Mouse (Mus musculus) thymus, adult 2 months (tissue): ENCODE data around the gene Nup35. TPM values are rescaled to one million over a fixed set of nuclear protein-coding genes. Genes with fewer than 3 reads are reported as not detected.

ENCODE experiments used
- DNase-seq: peaks from one replicate; pipeline ENCODE4 v3.0.0; 2021
- H3K27ac ChIP-seq: fragments of 200-500 bp; 2 replicates; pipeline ENCODE4 v1.5.1; 2012; ENCODE audit warnings: low read length, control low read depth; ENCODE audit not compliant: control insufficient read depth, insufficient read depth
- H3K27me3 ChIP-seq: fragments of 200-500 bp; 2 replicates; pipeline ENCODE4 v1.6.1; 2012; ENCODE audit warnings: mild to moderate bottlenecking, low read length, moderate library complexity, mixed read lengths; ENCODE audit not compliant: control insufficient read depth, insufficient read depth
- H3K36me3 ChIP-seq: fragments of 200-500 bp; 2 replicates; pipeline ENCODE4 v1.6.1; 2012; ENCODE audit warnings: mild to moderate bottlenecking, low read length, moderate library complexity; ENCODE audit not compliant: control insufficient read depth, insufficient read depth
- H3K4me1 ChIP-seq: fragments of 200-500 bp; replicated peaks from 2 replicates; pipeline ENCODE4 v1.6.1; 2012; ENCODE audit warnings: low read length; ENCODE audit not compliant: control insufficient read depth, insufficient read depth
- H3K4me3 ChIP-seq: fragments of 200-500 bp; 2 replicates; pipeline ENCODE4 v1.5.1; 2012; ENCODE audit warnings: mild to moderate bottlenecking, low read length, control low read depth, moderate library complexity; ENCODE audit not compliant: control insufficient read depth, insufficient read depth
- CTCF ChIP-seq: fragments of 200-500 bp; IDR thresholded peaks from 2 replicates; pipeline ENCODE4 v1.5.1; 2012; ENCODE audit warnings: mild to moderate bottlenecking, control low read depth, low read length, moderate library complexity, borderline replicate concordance; ENCODE audit not compliant: control insufficient read depth, poor library complexity, insufficient read depth; ENCODE audit errors: extremely low read depth
- POLR2A ChIP-seq: fragments of 200-500 bp; IDR thresholded peaks from 2 replicates; pipeline ENCODE4 v1.6.1; 2012; ENCODE audit warnings: mild to moderate bottlenecking, low read length, control low read depth, moderate library complexity; ENCODE audit not compliant: control insufficient read depth, poor library complexity, insufficient read depth; ENCODE audit errors: extremely low read depth
- WGBS: fragments of 180-500 bp; shearing (Covaris S2); methylation state at CpG from one replicate; pipeline ENCODE4 v1.1.7; 2018; 5-methylcytosine and 5-hydroxymethylcytosine counted together
- polyA plus RNA-seq: library from polyadenylated mRNA; depleted of rRNA; stranded (reverse); fragments of >200 nt; gene quantifications from 2 replicates; pipeline ENCODE4 v1.2.3, GENCODE M21; 2012

Gene Nup35
- polyA plus RNA-seq, 1 experiment = 48.3 TPM

DNA sequence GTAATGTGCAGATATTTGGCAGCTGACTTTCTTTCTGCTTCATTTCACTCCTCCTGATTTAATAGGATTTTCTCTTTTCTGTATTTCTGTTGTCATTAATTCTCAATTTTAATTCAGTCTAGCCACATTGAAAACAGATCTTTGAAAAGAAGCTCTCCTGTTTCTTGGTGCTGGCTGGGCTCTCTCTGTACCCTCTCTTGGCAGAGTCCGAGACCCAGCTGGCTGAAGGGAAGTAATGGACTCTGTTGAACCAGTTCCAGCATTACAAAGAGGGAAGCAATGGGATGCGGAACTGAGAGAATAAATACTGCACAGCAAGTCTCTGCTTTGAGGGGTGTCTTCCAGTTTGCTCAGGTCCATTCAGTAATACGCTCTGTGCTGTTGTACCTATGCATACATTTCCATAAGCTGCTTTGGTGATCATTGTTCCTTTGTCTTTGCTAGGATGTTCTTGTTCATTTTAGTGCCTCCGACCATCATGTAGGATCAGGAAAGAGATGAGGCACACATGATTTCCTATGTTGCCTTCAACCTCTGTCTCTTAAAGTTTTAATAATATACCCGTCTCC, 50.4 kb downstream of the Nup35 start:
- Histone ChIP-seq H3K27me3 (no peaks in the 10 kb centered on the region), H3K4me1 (no peaks in the 10 kb centered on the region), H3K36me3 (peaks cover 4% of the 10 kb centered on the region; the same call in 1 of the 2 replicates), H3K4me3 (no peak overlapping the region), H3K27ac (no peak overlapping the region)
- no peak for DNase-seq
- 97% methylated on average over 5 of the region's 5 CpGs for WGBS
- TF ChIP-seq POLR2A (no peak), CTCF (no peak)

GRCm38 (mm10) chr2:80669868-80670666, 53.0 kb downstream of the Nup35 start:
- WGBS = 85% methylated on average over 11 of the region's 11 CpGs
- DNase-seq = no peak
- Histone ChIP-seq H3K4me3 (no peak overlapping the region), H3K4me1 (no peaks in the 10 kb centered on the region), H3K27ac (no peak overlapping the region), H3K27me3 (no peaks in the 10 kb centered on the region), H3K36me3 (peaks cover 4% of the 10 kb centered on the region; the same call in 1 of the 2 replicates)
- TF ChIP-seq POLR2A (no peak), CTCF (no peak)

- TF ChIP-seq CTCF (no peak), POLR2A (no peak)
- Histone ChIP-seq H3K4me1 (no peaks in the 10 kb centered on the region; the same call in 1 of the 2 replicates), H3K27me3 (no peaks in the 10 kb centered on the region), H3K36me3 (no peaks in the 10 kb centered on the region), H3K27ac (no peak overlapping the region), H3K4me3 (no peak overlapping the region)
- WGBS = 78% methylated on average over 8 of the region's 8 CpGs
- DNase-seq = no peak
These were observed 61.8 kb downstream of the Nup35 start for GRCm38 (mm10) chr2:80678803-80679202.

GRCm38 (mm10) chr2:80683727-80684239, 66.7 kb downstream of the Nup35 start:
- WGBS = 76% methylated on average over 6 of the region's 6 CpGs
- peaks cover 3% of the 10 kb centered on the region for H3K4me1 ChIP-seq
- no peaks in the 10 kb centered on the region for H3K36me3 ChIP-seq
- no peak for DNase-seq
- H3K27me3 ChIP-seq = no peaks in the 10 kb centered on the region
- TF ChIP-seq POLR2A = no peak
- no peak for TF ChIP-seq CTCF
- H3K27ac ChIP-seq = no peak overlapping the region
- no peak overlapping the region for H3K4me3 ChIP-seq

- Histone ChIP-seq H3K36me3 (no peaks in the 10 kb centered on the region), H3K27ac (peak overlapping the region; percentile 24; the same call in 1 of the 2 replicates), H3K4me3 (no peak overlapping the region), H3K27me3 (no peaks in the 10 kb centered on the region), H3K4me1 (peaks cover 3% of the 10 kb centered on the region)
- no peak for TF ChIP-seq POLR2A
- TF ChIP-seq CTCF = no peak
- 26% methylated on average over 6 of the region's 6 CpGs for WGBS
- no peak for DNase-seq
These were observed 67.5 kb downstream of the Nup35 start for GRCm38 (mm10) chr2:80684396-80685071.

- peaks cover 3% of the 10 kb centered on the region for H3K4me1 ChIP-seq
- no peak overlapping the region for H3K27ac ChIP-seq
- H3K36me3 ChIP-seq = no peaks in the 10 kb centered on the region
- 90% methylated on average over 4 of the region's 4 CpGs for WGBS
- no peak overlapping the region for H3K4me3 ChIP-seq
- TF ChIP-seq POLR2A (no peak), CTCF (no peak)
- no peak for DNase-seq
- H3K27me3 ChIP-seq = no peaks in the 10 kb centered on the region
These were observed 71.2 kb downstream of the Nup35 start for GRCm38 (mm10) chr2:80688261-80688660.
